Mouse (Mus musculus) macrophage (primary cell): ENCODE data around the gene Steap2. TPM values are rescaled to one million over a fixed set of nuclear protein-coding genes. Genes with fewer than 3 reads are reported as not detected.

ENCODE experiments used
- H3K27ac ChIP-seq: fragments of 350-480 bp; formaldehyde crosslinking; 2 replicates; pipeline ENCODE4 v1.9.0; 2021
- H3K36me3 ChIP-seq: fragments of 350-480 bp; formaldehyde crosslinking; 2 replicates; pipeline ENCODE4 v1.9.0; 2021; ENCODE audit errors: inconsistent target
- H3K4me3 ChIP-seq: fragments of 350-480 bp; formaldehyde crosslinking; 2 replicates; pipeline ENCODE4 v1.9.0; 2021; ENCODE audit errors: inconsistent target
- H3K79me2 ChIP-seq: fragments of 350-480 bp; formaldehyde crosslinking; 2 replicates; pipeline ENCODE4 v1.9.0; 2021; ENCODE audit errors: inconsistent target
- WGBS: methylation state at CpG from one replicate; pipeline ENCODE4 v1.1.7; 2026; ENCODE audit warnings: inconsistent platforms; ENCODE audit not compliant: missing documents; 5-methylcytosine and 5-hydroxymethylcytosine counted together
- polyA plus RNA-seq: library from polyadenylated mRNA; stranded (reverse); fragments of 250-400 nt; gene quantifications from 3 replicates; pipeline ENCODE4 v1.2.4, GENCODE M21; 2018; ENCODE audit warnings: inconsistent platforms

Steap2 gene
- polyA plus RNA-seq, 1 experiment from 2014 or later, result not detected

GRCm38 (mm10) chr5:5638496-5638895 is 55.9 kb downstream of the Steap2 start:
- Histone ChIP-seq H3K4me3 (no peak overlapping the region), H3K36me3 (no peaks in the 10 kb centered on the region), H3K79me2 (no peaks in the 10 kb centered on the region), H3K27ac (no peak overlapping the region)
- WGBS, result 64% methylated on average over 2 of the region's 2 CpGs

- H3K27ac ChIP-seq, result no peak overlapping the region
- no peaks in the 10 kb centered on the region for H3K79me2 ChIP-seq
- WGBS, result 91% methylated on average over 3 of the region's 3 CpGs
- H3K4me3 ChIP-seq, result no peak overlapping the region
- no peaks in the 10 kb centered on the region for H3K36me3 ChIP-seq
Observed at GRCm38 (mm10) chr5:5625491-5625890, 68.9 kb downstream of the Steap2 start.

- Histone ChIP-seq H3K27ac (no peak overlapping the region), H3K36me3 (no peaks in the 10 kb centered on the region), H3K79me2 (no peaks in the 10 kb centered on the region), H3K4me3 (no peak overlapping the region)
- WGBS, result 78% methylated on average over 4 of the region's 4 CpGs
Observed at GRCm38 (mm10) chr5:5618329-5618728, 76.0 kb downstream of the Steap2 start.

Other genes with a start within 250 kb of the Steap2 start
- gene 1700015F17Rik, start 215.4 kb downstream of the Steap2 start, polyA plus RNA-seq, result not detected in 3 replicates
- gene Cldn12, start 179.6 kb downstream of the Steap2 start, polyA plus RNA-seq, result 0.95 to 2.1 TPM (median 1.6 TPM) in 3 replicates
- 6.3 to 10.5 TPM (median 7.3 TPM) in 3 replicates for gene Gtpbp10, start 135.0 kb downstream of the Steap2 start, polyA plus RNA-seq
- gene Gm8773, start 120.8 kb downstream of the Steap2 start, polyA plus RNA-seq, result not detected in 3 replicates
- not detected in 3 replicates for gene Cfap69, start 30.3 kb downstream of the Steap2 start, polyA plus RNA-seq
- gene Steap1, start 54.7 kb upstream of the Steap2 start, polyA plus RNA-seq, result not detected in 3 replicates